Mouse (Mus musculus): ENCODE measurements at regions not wholly inside any gene's neighbourhood (a gene's known extent, or its start where the extent isn't known, plus 50 kb on each side); places are given as distances from the start of the nearest gene placed in this dataset.

DNA sequence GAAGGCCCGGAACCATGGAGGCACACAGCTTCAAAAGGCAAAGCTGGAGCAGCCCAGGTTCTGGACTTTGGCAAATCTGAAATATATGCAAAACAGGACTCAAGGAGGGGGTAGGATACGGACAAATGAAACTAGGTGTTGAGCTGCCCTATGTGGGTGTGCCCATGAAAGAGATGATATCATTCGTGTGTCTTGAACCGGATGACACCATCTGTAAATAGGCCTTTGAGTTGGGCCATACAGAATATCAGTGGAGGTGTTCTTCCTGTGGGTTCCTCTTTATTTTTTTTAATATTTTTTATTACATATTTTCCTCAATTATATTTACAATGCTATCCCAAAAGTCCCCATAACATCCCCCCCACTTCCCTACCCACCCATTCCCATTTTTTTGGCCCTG lies 478.1 kb downstream of the Prdm13 start:
- no peak for DNase-seq (ENCODE audit: low spot score in 2 of 2)
- H3K27ac ChIP-seq, result no peak overlapping the region
- no peak overlapping the region for H3K4me3 ChIP-seq

GRCm38 (mm10) chr4:21195620-21196019 lies 490.1 kb downstream of the Prdm13 start:
- DNase-seq (ENCODE audit: low spot score in 2 of 2), result no peak
- Histone ChIP-seq H3K4me3 (no peak overlapping the region), H3K27ac (no peak overlapping the region)
- no peak for TF ChIP-seq CTCF (conservative IDR thresholded peaks at IDR 0.05)

More for the DNA sequence above, 478.1 kb downstream of the Prdm13 start:
- no peak for TF ChIP-seq CTCF (conservative IDR thresholded peaks at IDR 0.05)

DNA sequence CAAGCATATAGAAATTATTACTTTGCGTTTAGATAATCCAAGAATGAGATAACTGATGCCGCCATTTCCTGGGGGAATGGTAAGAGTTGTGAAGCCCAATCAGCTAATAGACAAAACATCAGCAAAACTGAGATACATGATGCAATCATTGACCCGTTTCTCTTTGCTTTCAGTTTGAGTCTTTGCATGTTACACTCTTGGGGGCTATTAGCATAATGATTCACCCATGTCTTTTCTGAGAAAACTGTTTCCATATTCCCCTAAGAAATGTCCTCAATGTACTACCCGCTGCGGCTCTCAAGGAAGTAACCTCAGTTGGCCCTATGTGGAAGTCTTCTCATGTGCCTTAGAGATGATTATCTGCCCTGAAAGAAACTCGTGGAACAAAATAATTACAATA lies 512.0 kb downstream of the Prdm13 start:
- TF ChIP-seq CTCF (conservative IDR thresholded peaks at IDR 0.05), result no peak
- Histone ChIP-seq H3K4me3 (no peak overlapping the region), H3K27ac (no peak overlapping the region)
- no peak for DNase-seq (ENCODE audit: low spot score in 2 of 2)

- Histone ChIP-seq H3K27ac (no peak overlapping the region), H3K4me3 (no peak overlapping the region)
- no peak for DNase-seq (ENCODE audit: low spot score in 2 of 2)
- no peak for TF ChIP-seq CTCF (conservative IDR thresholded peaks at IDR 0.05)
Observed at GRCm38 (mm10) chr4:21173019-21173418, 512.7 kb downstream of the Prdm13 start.

DNA sequence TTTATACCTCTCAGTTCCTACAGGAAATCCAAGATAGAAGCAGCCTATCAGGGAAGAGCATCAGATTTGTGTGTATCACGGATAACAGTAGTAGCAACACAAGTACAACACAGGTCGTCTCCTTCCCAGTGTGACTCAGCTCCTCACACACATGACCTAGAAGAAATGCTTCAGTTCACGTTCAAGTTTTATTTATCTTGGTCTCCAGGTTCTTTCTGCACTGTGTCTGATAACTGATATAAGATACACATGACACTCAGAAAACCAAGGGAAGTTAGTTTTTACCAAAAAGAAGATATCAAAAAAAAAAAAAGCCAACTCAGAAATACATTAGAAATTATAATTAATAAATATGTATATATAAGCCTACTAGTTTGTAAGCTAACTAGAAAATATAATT lies 515.0 kb downstream of the Prdm13 start:
- TF ChIP-seq CTCF (conservative IDR thresholded peaks at IDR 0.05), result no peak
- H3K27ac ChIP-seq, result no peak overlapping the region
- DNase-seq (ENCODE audit: low spot score in 2 of 2), result no peak
- no peak overlapping the region for H3K4me3 ChIP-seq

DNA sequence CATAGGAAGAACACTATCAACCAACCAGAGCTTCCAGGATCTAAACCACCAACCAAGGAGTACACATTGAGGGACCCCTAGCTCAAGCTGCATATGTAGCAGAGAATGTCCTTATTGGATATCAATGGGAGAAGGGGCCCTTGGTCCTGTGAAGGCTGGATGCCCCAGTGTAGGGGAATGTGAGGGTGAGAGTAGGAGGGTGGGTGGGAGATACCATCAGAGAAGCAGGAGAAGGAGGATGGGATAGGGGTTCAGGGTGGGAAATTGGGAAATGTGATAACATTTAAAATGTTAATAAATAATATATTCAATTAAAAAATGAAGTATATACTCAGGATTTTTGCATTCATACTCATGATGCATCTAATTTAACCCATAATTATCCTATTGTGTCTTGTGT lies 523.6 kb downstream of the Prdm13 start:
- no peak overlapping the region for H3K27ac ChIP-seq
- TF ChIP-seq CTCF (conservative IDR thresholded peaks at IDR 0.05), result no peak
- DNase-seq (ENCODE audit: low spot score in 2 of 2), result no peak
- no peak overlapping the region for H3K4me3 ChIP-seq

DNA sequence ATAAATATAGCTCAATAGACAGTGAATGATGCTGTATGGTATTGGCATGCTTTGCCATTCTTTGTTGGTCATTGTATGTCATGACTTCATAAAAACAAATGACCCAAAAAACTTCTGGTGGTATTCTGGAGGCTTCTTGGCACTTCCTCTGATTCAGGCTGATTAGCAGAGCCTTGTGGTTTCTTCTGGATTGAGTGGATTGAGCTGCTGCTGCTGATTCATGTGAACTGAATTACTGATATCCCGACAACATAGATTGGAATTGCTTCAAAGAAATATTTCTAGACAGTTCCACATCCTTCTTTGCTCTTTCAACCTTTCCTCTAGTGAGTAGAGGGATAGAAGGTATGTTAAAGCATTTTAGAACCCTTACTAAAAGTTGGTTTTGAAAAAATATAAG lies 559.9 kb downstream of the Prdm13 start:
- H3K4me3 ChIP-seq, result no peak overlapping the region
- no peak for DNase-seq (ENCODE audit: low spot score in 2 of 2)
- no peak overlapping the region for H3K27ac ChIP-seq
- no peak for TF ChIP-seq CTCF (conservative IDR thresholded peaks at IDR 0.05)

DNA sequence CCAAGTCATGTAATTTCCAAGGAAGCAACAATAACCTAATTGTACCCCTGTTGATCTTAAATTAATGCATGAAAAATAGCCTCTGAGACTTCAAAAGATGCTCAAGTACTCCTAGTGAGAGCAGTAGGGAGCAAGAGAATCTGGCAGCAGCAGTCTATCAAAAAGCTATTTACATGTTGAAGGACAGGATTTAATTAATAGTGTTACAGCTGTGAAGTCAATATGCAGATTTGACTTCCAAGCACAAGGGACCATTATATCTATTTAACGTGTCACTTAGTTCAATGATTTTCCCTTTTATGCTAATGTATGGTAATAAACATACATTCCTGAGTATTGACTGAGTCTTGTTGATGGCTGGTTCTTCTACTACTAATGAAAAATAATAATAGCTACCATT lies 590.0 kb downstream of the Prdm13 start:
- Histone ChIP-seq H3K27ac (no peak overlapping the region), H3K4me3 (no peak overlapping the region)
- no peak for DNase-seq (ENCODE audit: low spot score in 2 of 2)
- no peak for TF ChIP-seq CTCF (conservative IDR thresholded peaks at IDR 0.05)

GRCm38 (mm10) chr4:21070198-21070785 lies 615.5 kb downstream of the Prdm13 start:
- Histone ChIP-seq H3K27ac (no peak overlapping the region), H3K4me3 (no peak overlapping the region)
- DNase-seq (ENCODE audit: low spot score in 2 of 2), result no peak
- no peak for TF ChIP-seq CTCF (conservative IDR thresholded peaks at IDR 0.05)
